Mouse (Mus musculus): ENCODE results near the gene Txn2.

DNA sequence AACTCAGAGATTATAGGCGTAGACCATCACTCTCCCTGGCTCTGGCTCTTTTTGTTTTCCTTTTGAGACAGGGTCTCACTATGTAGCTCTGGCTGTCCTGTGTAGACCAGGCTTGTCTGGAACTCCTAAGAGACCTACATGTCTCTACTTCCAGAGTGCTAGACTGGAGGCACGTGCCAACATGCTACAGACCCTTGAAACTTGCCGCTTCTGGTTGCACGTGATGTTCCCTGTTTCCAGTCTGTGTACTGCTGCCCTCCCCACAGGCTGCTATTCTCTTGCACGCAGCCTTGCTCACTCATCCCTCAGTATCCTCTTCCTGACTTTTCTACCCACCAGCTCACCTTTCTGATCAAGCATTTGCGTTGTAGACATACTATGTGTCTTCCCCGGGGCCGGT, 22.7 kb downstream of the Txn2 start:
- TF ChIP-seq CTCF (IDR thresholded peaks at IDR 0.05; ENCODE audit: insufficient read depth, low read length) (no peak), POLR2A (IDR thresholded peaks at IDR 0.05; ENCODE audit: borderline replicate concordance, extremely low read depth, low read depth, low read length) (no peak)

Measured in lung, adult 2 months (tissue).